Mouse (Mus musculus): ENCODE results near the gene Nat9.
A peak's percentile ranks its signal among the peaks of the same experiment; 100 is the strongest.

Gene Nat9

GRCm38 (mm10) chr11:115176399-115177190, 11.1 kb downstream of the Nat9 start:
- no peak for DNase-seq (ENCODE audit: low spot score in 2 of 2)

DNA sequence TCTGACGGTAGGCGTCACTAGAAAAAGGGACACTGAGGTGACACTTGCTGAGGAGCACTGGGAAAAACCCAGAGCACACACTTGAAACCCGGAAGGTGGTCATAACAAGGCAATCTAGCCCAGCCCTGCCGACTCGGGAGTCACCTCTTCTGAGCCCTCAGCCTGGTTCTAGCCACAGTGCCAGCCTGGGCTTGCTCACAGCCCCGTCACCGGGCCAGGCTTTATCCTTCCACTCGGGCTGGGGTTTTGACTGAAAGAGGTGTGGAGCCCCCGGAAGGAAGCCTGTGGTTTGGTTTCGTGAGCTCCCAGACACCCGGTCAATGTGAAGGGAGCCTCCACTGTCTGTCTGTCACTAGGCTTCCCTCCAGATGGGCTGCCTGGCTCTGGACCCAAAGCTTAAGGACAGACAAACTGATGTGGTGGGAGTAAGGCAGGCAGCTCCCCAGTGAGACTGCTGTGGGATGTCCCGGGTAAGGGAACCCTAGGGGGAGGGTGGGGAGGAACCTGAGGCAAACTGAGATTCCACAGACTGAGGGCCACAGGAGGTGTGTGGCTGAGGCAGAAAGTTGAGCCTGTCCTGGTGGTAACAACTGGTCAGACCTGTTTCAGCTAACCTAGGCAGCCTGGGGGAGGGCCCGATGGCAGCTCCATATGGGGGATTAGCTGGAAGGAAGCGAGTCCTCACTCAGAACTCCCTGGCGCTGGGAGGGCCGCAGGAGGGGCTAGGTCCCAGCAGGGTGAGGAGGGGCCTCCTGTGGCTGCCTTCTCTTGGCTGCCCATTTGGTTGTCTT, 13.9 kb downstream of the Nat9 start:
- DNase-seq (ENCODE audit: low spot score in 2 of 2), result no peak

DNA sequence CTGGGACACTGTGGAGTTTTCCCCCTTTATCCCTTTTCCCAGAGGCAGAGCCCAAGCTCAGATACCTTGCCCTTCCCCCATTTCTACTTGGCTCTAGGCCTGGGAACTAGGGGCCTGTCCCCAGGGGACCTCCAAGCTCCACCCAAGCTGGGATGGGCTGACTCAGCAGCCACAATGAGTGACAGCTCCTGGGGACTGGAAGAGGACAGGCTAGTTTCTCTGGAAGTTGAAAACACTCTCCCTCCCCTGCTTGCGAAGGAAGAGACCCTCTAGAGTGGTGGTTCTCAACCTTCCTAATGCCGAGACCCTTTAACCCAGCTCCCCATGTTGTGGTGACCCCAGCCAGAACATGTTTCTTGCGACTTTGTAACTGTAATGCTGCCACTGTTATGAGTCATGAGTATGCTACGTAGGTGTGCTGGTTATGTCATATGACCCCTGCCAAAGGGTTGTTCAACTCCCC, 14.8 kb downstream of the Nat9 start:
- no peak for DNase-seq (ENCODE audit: low spot score in 2 of 2)

GRCm38 (mm10) chr11:115171125-115171524, 16.5 kb downstream of the Nat9 start:
- DNase-seq (ENCODE audit: low spot score in 2 of 2), result no peak

- DNase-seq (ENCODE audit: low spot score in 2 of 2), result no peak
Observed at GRCm38 (mm10) chr11:115169430-115169829, 18.2 kb downstream of the Nat9 start.

DNA sequence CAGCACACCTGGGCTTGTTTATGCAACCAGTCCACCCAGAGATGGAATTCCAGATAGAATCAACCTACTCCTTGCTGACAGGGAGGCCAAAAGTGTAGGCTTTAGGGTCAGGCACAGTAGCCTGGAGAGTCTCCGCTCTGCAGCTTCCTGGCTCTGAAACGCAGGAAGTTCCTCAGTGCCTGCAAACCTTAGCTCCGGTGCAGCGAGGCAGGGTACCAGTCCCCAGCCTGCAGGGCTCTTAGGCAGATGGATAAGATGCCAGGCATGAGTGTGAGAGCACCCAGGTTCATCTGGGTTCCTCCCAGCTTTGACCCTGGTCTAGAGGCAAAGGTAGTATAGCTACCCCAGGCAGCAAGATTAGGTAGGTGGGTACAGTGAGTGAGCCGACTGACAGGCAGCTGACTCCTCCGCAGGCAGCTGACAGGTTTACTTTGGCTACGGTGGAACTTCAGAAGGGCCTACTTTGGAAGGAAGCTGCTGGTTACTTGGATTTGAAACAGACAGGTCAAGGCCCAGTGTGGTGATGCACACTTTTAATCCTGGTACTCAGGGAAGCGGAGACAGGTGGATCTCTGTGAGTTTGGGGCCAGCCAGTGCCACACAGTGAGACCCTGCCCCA, 19.9 kb downstream of the Nat9 start:
- DNase-seq (ENCODE audit: low spot score in 2 of 2), result no peak

DNA sequence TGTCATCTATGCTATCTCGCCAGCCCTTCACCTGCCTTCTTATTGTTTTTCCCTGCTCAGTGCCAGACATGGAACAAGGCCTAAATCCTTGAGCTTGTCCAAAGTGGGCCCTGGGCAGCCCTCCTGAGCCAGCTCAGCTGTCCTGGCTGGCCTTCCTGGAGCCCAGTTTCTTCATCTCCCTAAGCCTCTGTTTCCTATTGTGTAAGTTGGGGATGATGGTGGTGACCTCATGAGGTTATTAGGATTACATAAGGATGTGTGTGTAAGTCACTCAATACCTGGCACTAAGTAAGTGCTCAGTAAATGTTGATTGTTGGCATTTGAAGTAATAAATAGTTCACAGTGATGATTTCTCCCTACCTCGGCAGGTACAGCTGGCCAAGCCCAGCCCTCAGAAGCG, 20.9 kb downstream of the Nat9 start:
- no peak for DNase-seq (ENCODE audit: low spot score in 2 of 2)

GRCm38 (mm10) chr11:115164976-115165374, 22.7 kb downstream of the Nat9 start:
- DNase-seq (ENCODE audit: low spot score in 2 of 2), result no peak

- DNase-seq (ENCODE audit: low spot score in 2 of 2), result no peak
Observed at GRCm38 (mm10) chr11:115164341-115164975, 23.2 kb downstream of the Nat9 start.

GRCm38 (mm10) chr11:115163568-115164150, 24.0 kb downstream of the Nat9 start:
- DNase-seq (ENCODE audit: low spot score in 2 of 2), result peak; percentile 60 to 83

DNA sequence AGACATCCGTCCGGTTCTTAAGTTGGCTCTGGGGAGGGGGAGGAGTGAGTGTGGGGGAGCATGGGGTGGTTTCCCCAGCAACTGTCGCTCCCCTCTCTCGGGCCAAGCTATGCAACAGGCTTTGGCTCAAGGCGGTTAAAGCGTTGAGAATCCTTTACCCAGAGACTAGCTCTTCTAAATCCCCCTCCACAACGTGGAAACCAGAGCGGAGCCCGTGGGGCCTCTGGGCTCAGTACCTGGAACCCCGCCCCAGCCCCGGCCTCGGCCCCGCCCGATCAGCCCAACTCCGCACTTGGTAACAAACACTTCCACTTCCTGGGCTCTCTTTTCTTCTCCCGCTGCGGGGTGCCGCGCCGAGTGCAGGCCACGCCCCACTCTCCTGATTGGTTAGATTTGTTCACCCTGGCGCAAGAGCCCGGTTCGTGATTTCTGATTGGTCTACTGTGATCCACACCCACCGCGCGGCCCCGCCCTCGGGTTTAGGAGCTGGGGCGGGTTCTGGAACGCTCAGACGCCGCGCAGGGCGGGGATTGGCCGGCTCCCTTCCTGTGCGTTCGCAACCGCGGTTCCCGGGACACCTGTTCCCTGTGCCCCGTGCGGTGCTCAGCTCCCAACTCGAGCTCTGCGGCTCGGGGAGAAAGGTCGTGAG, 24.7 kb downstream of the Nat9 start, which contains the start of gene Slc9a3r1:
Gene Slc9a3r1, plus strand, starts transcription at position 510 of the 649 bp plus-strand sequence.
- peak; percentile 98 to 99 for DNase-seq (ENCODE audit: low spot score in 2 of 2)

- DNase-seq (ENCODE audit: low spot score in 2 of 2), result no peak
Observed at GRCm38 (mm10) chr11:115162205-115162601, 25.5 kb downstream of the Nat9 start.

DNA sequence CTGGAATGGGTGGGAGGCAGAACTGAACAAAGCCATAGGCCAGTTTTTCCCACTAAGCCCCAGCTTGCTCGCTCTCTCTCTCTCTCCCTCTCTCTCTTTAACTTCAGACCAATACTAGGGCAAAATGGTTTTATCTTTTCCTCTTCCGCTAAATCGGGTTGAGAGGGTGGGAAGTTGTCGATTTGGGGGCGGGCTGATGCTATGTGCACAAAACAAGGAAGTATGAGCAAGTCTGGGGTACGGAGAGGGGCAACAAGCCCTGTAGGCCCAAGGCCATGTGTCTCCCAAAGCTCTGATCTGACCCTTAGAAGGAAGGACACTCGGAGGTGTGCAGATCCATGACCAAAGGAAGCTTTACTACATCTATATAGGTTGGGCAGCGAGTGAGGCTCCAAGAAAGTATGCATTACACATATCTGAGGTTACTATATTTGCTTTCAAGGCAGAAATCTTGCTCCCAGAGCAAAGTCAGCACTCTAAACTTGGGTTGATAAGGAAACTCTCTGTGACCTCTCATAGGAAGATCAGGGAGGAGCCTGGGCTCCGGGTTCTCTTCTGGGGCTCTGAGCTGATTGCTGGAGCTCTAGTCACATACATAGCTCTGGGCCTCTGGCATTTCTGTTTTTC, 26.0 kb downstream of the Nat9 start:
- no peak for DNase-seq (ENCODE audit: low spot score in 2 of 2)

DNA sequence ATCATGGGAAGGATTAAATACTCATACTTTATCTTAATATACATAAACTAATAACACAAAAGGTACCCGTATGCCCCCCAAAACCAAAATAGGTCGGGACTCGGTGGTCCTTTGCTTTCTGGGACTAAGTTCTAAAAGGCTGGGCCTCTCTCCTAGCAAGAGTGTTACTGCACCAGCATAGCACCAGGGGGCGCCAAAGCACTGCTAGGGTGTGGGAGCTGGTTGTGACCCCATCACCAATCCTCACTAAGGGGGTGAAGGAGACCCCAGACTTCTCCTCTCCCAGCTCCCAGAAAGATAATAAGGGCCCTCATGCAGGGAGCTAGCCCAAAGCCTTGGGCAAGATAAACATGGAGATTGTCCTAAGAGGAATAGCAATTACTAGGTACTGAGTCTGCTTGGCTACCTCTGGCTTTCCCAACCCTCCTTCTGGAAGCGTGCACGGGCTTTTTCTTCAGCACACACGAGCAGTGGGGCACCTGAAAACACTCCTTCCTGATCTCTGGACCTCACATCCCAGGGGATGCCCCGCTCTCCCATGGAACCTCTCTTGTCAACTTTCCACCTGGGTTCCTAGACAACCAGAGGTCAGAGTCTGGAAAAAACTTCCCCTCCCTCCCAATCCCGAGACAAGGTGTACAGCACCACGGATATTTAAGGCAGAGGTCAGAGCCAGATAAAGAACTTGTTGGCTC, 26.6 kb downstream of the Nat9 start:
- peak; percentile 79 to 96 for DNase-seq (ENCODE audit: low spot score in 2 of 2)

DNA sequence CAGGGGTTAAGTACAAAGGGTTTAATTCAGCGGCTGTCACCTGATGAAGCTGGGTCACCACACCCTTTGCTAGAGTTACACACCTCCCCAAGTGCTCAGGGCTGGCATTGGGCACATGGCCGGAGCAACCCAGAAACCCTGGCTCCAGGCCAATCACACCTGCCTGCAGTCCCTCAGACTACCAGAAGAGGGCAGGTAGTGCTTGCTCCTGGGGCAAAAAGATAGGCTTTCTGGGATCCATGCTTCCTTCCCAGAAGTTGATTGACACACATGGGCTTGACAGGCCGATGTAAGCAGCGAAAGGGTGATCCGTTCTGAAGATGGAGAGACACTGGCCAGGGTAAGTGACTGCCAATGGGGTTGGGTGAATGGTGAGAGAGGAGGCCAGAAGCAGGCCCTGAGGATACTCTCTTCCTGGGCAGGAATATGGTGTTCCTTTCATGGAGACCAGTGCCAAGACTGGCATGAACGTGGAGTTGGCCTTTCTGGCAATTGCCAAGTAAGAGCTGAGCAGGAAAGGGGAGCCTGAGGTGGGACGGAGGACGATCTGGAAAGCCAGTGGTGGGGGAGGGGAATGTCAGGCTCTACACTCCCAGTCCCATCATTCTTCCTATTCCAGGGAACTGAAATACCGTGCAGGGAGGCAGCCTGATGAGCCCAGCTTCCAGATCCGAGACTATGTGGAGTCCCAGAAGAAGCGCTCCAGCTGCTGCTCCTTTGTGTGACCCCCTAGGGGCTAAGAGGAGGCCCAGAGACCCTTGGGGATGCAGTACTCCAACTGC, 27.5 kb downstream of the Nat9 start:
- DNase-seq (ENCODE audit: low spot score in 2 of 2), result peak; percentile 78 to 91

DNA sequence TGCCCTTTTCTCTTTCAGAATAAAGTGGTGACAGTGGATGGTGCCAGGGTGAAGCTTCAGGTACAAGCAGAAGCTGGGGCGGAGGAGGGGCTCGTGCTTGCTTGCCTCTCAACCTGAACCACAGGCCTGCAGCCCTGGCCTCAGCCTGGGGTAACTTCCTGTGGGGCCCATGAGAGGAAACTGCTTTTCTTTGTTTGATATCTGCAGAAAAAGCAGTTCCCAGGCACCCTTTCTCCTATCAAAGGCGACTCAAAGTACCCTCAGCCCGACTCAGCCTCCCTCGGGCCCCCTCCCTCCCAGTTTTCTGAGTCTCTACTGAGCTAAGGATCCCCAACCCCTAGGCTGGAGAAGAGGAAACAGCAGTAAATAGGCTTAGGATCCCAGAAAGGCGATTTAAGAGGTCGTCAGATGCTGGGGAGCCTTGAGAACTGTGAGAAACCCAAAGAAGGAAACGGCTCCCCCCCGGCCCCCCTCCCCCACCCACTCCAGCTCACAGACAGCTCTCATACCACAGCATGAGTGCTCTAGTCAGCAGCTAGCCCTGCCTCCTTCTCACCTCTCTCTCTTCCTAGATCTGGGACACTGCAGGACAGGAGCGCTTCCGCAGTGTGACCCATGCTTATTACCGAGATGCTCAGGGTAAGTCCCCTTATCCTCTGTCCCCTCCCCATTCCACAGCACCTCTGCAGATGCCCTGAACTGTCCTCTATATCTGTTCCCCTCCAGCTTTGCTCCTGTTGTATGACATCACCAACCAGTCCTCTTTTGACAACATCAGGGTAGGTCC, 29.5 kb downstream of the Nat9 start:
- DNase-seq (ENCODE audit: low spot score in 2 of 2), result peak; percentile 66 to 79

DNA sequence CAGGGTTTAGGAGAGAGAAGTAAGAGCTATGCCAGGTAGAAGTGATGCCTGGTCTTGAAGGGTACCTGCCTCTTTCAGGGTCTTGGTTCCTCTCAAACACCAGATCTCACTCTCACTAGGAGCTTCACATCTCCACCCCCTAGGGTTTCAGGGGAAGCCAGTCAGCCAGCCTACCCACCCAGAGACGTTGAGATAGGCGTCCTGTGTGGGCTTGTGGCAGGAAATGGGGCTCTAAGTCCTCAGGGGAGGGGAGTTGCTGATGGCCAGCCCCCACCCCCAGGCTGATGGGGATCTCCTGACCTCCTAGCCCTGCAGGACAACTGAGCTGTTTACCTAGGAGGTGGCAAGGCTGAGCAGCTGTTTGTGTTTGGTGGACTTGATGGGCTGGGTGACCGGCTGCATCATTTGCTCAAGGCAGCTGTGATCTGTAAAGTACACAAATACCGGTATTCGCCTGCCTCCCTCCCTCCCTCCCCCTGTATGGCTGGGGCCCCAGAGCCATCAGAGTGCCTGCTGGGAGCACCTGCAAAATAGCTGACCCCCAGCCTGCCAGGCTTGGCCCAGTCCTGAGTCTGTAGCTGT, 32.5 kb downstream of the Nat9 start:
- DNase-seq (ENCODE audit: low spot score in 2 of 2), result peak in 1 of 2 experiments; percentile 63

Data from spleen, postnatal 4 days (tissue).